Mouse (Mus musculus): Measurements from ENCODE around the gene Grik5. TPM values are rescaled to one million over a fixed set of nuclear protein-coding genes. Genes with fewer than 3 reads are reported as not detected.

Gene Grik5
- total RNA-seq, 2 experiments from 2014 or later, result 204 to 219 TPM

Small RNA genes within 50 kb of the gene (microRNA-seq; reads per million reads assigned to microRNA genes)
- gene Mir6537 (not detected), gene Mir7046 (6.0 reads per million, percentile 15 among the genes with 10 or more reads in this experiment), gene Mir7047 (13.2 reads per million, percentile 30 among the genes with 10 or more reads in this experiment)

Other genes starting within 250 kb of the Grik5 start
- gene Gm9844, start 210.1 kb downstream of the Grik5 start, total RNA-seq (2021), result 1 to 10 TPM; 3.1 to 7.4 TPM
- not detected for gene Lypd4, start 202.4 kb downstream of the Grik5 start, total RNA-seq (2021)
- gene Dmrtc2, start 202.3 kb downstream of the Grik5 start, total RNA-seq (2021), result not detected
- gene Rps19, start 188.0 kb downstream of the Grik5 start, total RNA-seq (2021), result 1,000 to 10,000 TPM in 1 of 2 experiments, 100 to 1,000 TPM in 1; 915 to 1,028 TPM
- under 1 TPM; 0.24 to 0.52 TPM for gene Cd79a, start 175.0 kb downstream of the Grik5 start, total RNA-seq (2021)
- gene Arhgef1, start 169.4 kb downstream of the Grik5 start, total RNA-seq (2021), result 100 to 1,000 TPM; 143 to 147 TPM
- not detected for gene Gm4881, start 127.9 kb downstream of the Grik5 start, total RNA-seq (2021)
- 100 to 1,000 TPM; 246 to 251 TPM for gene Rabac1, start 99.6 kb downstream of the Grik5 start, total RNA-seq (2021)
- gene Atp1a3, start 66.4 kb downstream of the Grik5 start, total RNA-seq (2021), result 1,000 to 10,000 TPM; 1,141 to 1,280 TPM
- gene Zfp574, start 221 bp upstream of the Grik5 start, total RNA-seq (2021), result 10 to 100 TPM; 25.2 to 26.9 TPM
- gene Pou2f2, start 107.4 kb upstream of the Grik5 start, total RNA-seq (2021), result 10 to 100 TPM; 17.7 to 18.7 TPM
- gene Dedd2, start 148.3 kb upstream of the Grik5 start, total RNA-seq (2021), result 10 to 100 TPM; 15.1 to 16.8 TPM
- gene Zfp526, start 149.1 kb upstream of the Grik5 start, total RNA-seq (2021), result 1 to 10 TPM; 6.5 to 7.8 TPM
- 100 to 1,000 TPM; 195 to 197 TPM for gene Gsk3a, start 165.5 kb upstream of the Grik5 start, total RNA-seq (2021)
- gene Erf, start 178.4 kb upstream of the Grik5 start, total RNA-seq (2021), result 10 to 100 TPM; 29.4 to 36.1 TPM
- 100 to 1,000 TPM; 324 to 333 TPM for gene Cic, start 195.4 kb upstream of the Grik5 start, total RNA-seq (2021)
- gene Pafah1b3, start 225.6 kb upstream of the Grik5 start, total RNA-seq (2021), result 100 to 1,000 TPM; 234 to 250 TPM
- gene Prr19, start 229.1 kb upstream of the Grik5 start, total RNA-seq (2021), result under 1 TPM; 0.52 to 0.87 TPM
- 100 to 1,000 TPM in 1 of 2 experiments, 10 to 100 TPM in 1; 99.6 to 104 TPM for gene Tmem145, start 233.8 kb upstream of the Grik5 start, total RNA-seq (2021)
- gene Megf8, start 244.8 kb upstream of the Grik5 start, total RNA-seq (2021), result 10 to 100 TPM; 81.0 to 89.9 TPM